Mouse (Mus musculus) left cerebral cortex, postnatal 25 days (tissue): ENCODE measurements around the gene Klrb1c. TPM values are rescaled to one million over a fixed set of nuclear protein-coding genes. Genes with fewer than 3 reads are reported as not detected.
"Not testable (repeated sequence)": the region's sequence is repeated elsewhere in the genome, so short reads cannot be mapped to it uniquely, and the experiment has no call there.

Source experiments
- DNase-seq, 2 experiments: peaks; one replicate each; pipeline ENCODE4 v3.0.0; 2022; ENCODE audit warnings: low spot score in 2 of 2, mixed read lengths in 1 of 2
- intact Hi-C: fragments of 180-260 bp; cut with DNase I; formaldehyde crosslinking; loops from one replicate; pipeline ENCODE4 v1.15.1; 2025
- total RNA-seq, 2 experiments: library from RNA; stranded (reverse); gene quantifications; 2 replicates each; pipeline ENCODE4 v1.2.3; 2021

Gene Klrb1c
- total RNA-seq = not detected

- no peak for DNase-seq
- intact Hi-C loops = no loop called here
Measured at GRCm38 (mm10) chr6:128789115-128789514, at the start of gene Klrb1c. TSS of gene Klrb1c (minus strand) at chr6:128789215.

- intact Hi-C loops = loop anchor here (1.0 to 2.0 kb wide), 2 partner anchors 34 to 77 kb away; no protein-coding TSS in a partner anchor
- peak in 1 of 2 experiments; percentile 13 for DNase-seq
Measured at GRCm38 (mm10) chr6:128837454-128838341, 48.7 kb upstream of the Klrb1c start.

- intact Hi-C loops = no loop called here
- no peak for DNase-seq
Measured at GRCm38 (mm10) chr6:128836955-128837334, 47.9 kb upstream of the Klrb1c start.

- intact Hi-C loops = no loop called here
- DNase-seq = no peak
Measured at GRCm38 (mm10) chr6:128836191-128836954, 47.4 kb upstream of the Klrb1c start.

- DNase-seq = no peak
- intact Hi-C loops = no loop called here
Measured at GRCm38 (mm10) chr6:128835571-128835970, 46.6 kb upstream of the Klrb1c start.

GRCm38 (mm10) chr6:128833046-128833445, 44.0 kb upstream of the Klrb1c start:
- intact Hi-C loops = no loop called here

GRCm38 (mm10) chr6:128829837-128830236, 40.8 kb upstream of the Klrb1c start:
- no peak for DNase-seq
- intact Hi-C loops = no loop called here

More at GRCm38 (mm10) chr6:128833046-128833445, 44.0 kb upstream of the Klrb1c start:
- no peak for DNase-seq

GRCm38 (mm10) chr6:128826781-128827180, 37.8 kb upstream of the Klrb1c start:
- intact Hi-C loops = no loop called here
- no peak for DNase-seq

GRCm38 (mm10) chr6:128826132-128826531, 37.1 kb upstream of the Klrb1c start, which contains the start of the genes Gm44511 and Klrb1b:
TSS of gene Gm44511 (minus strand) at chr6:128826315.
TSS of gene Klrb1b (minus strand) at chr6:128826331.
- no peak for DNase-seq
- intact Hi-C loops = no loop called here

GRCm38 (mm10) chr6:128818083-128818802, 29.2 kb upstream of the Klrb1c start:
- intact Hi-C loops = no loop called here

GRCm38 (mm10) chr6:128808532-128808931, 19.5 kb upstream of the Klrb1c start:
- peak in 1 of 2 experiments; percentile 22 for DNase-seq
- intact Hi-C loops = no loop called here

More at GRCm38 (mm10) chr6:128818083-128818802, 29.2 kb upstream of the Klrb1c start:
- no peak for DNase-seq

- intact Hi-C loops = no loop called here
- DNase-seq = peak in 1 of 2 experiments; percentile 6
Measured at GRCm38 (mm10) chr6:128807021-128807420, 18.0 kb upstream of the Klrb1c start.

- peak; percentile 35 to 55 for DNase-seq
- intact Hi-C loops = not testable (repeated sequence)
Measured at GRCm38 (mm10) chr6:128804823-128805640, 16.0 kb upstream of the Klrb1c start.

GRCm38 (mm10) chr6:128802999-128803857, 14.2 kb upstream of the Klrb1c start:
- peak; percentile 94 to 98 for DNase-seq
- intact Hi-C loops = loop anchor here (1.0 kb wide), 2 partner anchors 35 to 39 kb away; no protein-coding TSS in a partner anchor

- no peak for DNase-seq
- intact Hi-C loops = no loop called here
Measured at GRCm38 (mm10) chr6:128802557-128802956, 13.5 kb upstream of the Klrb1c start.

- intact Hi-C loops, DNase-seq: not testable (repeated sequence)
Measured at GRCm38 (mm10) chr6:128800696-128801095, 11.7 kb upstream of the Klrb1c start.

- DNase-seq = no peak
- intact Hi-C loops = no loop called here
Measured at GRCm38 (mm10) chr6:128799896-128800270, 10.9 kb upstream of the Klrb1c start.
